Mouse (Mus musculus): ENCODE measurements at regions not wholly inside any gene's neighbourhood (a gene's known extent, or its start where the extent isn't known, plus 50 kb on each side); places are given as distances from the start of the nearest gene placed in this dataset.
"Not testable (repeated sequence)": the region's sequence is repeated elsewhere in the genome, so short reads cannot be mapped to it uniquely, and the experiment has no call there.

DNA sequence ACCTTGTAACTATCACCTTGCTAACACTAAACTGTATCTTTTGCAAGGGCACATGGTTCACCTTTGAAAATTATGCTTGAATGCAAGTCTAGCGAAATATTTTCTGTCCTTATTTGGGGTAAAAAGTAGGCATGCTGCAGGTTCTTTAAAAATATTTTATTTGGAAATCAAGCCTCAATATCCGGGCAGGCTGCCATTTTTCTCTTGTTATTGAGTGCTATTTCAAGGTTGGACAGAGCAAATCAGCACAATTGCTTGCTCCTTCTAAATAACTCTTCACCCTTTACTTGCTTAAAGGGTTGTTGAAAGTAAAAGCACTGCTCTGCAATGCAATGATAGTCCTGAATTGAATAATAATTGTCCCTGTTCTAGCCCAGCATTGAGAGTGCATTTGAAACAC is 149.0 kb downstream of the Cox7c start:
- Histone ChIP-seq H3K4me2 (ENCODE audit: low read depth, low read length) (no peak overlapping the region), H3K27me3 (ENCODE audit: control insufficient read depth, insufficient read depth, low read depth, low read length) (no peaks in the 10 kb centered on the region), H3K4me3 (ENCODE audit: low read length) (no peak overlapping the region), H3K4me1 (replicated peaks; ENCODE audit: control insufficient read depth, insufficient read depth, low read length) (no peaks in the 10 kb centered on the region; the same call in 1 of the 2 replicates), H3K36me3 (ENCODE audit: control insufficient read depth, insufficient read depth, low read length) (no peaks in the 10 kb centered on the region), H3K27ac (ENCODE audit: low read length) (no peak overlapping the region), H3K9ac (ENCODE audit: low read length) (no peak overlapping the region), H3K9me3 (ENCODE audit: control insufficient read depth, low read length) (no peaks in the 10 kb centered on the region)
- 50% methylated on average over 2 of the region's 2 CpGs for WGBS
- ATAC-seq (ENCODE audit: low read depth), result 0 out of 2 replicates have a peak, but pooled peaks have one; percentile 23

- no peak overlapping the region for H3K4me3 ChIP-seq (ENCODE audit: low read length)
- no peaks in the 10 kb centered on the region for H3K36me3 ChIP-seq (ENCODE audit: control insufficient read depth, insufficient read depth, low read length)
- no peak overlapping the region for H3K4me2 ChIP-seq (ENCODE audit: low read depth, low read length)
- H3K27me3 ChIP-seq (ENCODE audit: control insufficient read depth, insufficient read depth, low read depth, low read length), result no peaks in the 10 kb centered on the region
- WGBS, result 43% methylated on average over 8 of the region's 8 CpGs
- no peaks in the 10 kb centered on the region; the same call in 1 of the 2 replicates for H3K4me1 ChIP-seq (replicated peaks; ENCODE audit: control insufficient read depth, insufficient read depth, low read length)
- no peak overlapping the region for H3K9ac ChIP-seq (ENCODE audit: low read length)
- no peaks in the 10 kb centered on the region for H3K9me3 ChIP-seq (ENCODE audit: control insufficient read depth, low read length)
- H3K27ac ChIP-seq (ENCODE audit: low read length), result no peak overlapping the region
- ATAC-seq (ENCODE audit: low read depth), result no peak
Measured at GRCm38 (mm10) chr13:85895141-85895540, 151.6 kb downstream of the Cox7c start.

DNA sequence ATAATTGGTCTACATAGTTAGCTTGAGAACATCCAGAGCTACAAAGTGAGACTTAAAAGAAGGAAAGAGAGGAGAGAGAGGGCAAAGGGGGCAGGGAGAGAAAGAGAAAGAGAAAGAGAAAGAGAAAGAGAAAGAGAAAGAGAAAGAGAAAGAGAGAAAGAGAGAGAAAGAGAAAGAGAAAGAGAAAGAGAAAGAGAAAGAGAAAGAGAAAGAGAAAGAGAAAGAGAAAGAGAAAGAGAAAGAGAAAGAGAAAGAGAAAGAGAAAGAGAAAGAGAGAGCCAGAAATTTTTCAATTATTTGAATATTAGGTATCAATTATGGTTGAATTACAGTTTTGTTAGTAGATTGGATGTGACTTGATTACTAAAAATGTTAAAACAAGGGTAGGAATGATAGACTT is 156.9 kb downstream of the Cox7c start:
- H3K4me2 ChIP-seq (ENCODE audit: low read depth, low read length); H3K9me3 ChIP-seq (ENCODE audit: control insufficient read depth, low read length); ATAC-seq (ENCODE audit: low read depth); H3K27ac ChIP-seq (ENCODE audit: low read length); H3K4me1 ChIP-seq (replicated peaks; ENCODE audit: control insufficient read depth, insufficient read depth, low read length); H3K27me3 ChIP-seq (ENCODE audit: control insufficient read depth, insufficient read depth, low read depth, low read length); H3K36me3 ChIP-seq (ENCODE audit: control insufficient read depth, insufficient read depth, low read length); H3K9ac ChIP-seq (ENCODE audit: low read length); H3K4me3 ChIP-seq (ENCODE audit: low read length): not testable (repeated sequence)

DNA sequence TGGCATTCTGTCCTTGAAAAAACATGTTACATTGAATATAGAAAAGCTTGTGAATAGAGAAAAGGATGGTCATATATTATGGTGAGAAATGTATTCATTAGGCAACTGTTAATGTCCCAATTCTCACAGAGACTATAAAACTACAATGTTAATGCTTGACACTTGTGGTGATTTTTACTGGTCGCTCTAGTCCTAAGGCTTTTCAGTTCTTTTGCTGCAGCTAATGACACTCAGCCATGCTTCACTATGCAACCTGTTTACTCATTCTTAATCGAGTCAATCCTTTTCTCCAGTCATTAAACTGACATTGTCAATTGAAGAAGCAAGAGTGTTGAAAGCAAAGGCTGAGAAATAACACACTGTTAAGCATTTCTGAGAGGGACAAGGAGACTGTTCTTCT is 163.9 kb downstream of the Cox7c start:
- H3K9ac ChIP-seq (ENCODE audit: low read length), result no peak overlapping the region
- no peaks in the 10 kb centered on the region for H3K4me1 ChIP-seq (replicated peaks; ENCODE audit: control insufficient read depth, insufficient read depth, low read length)
- no peaks in the 10 kb centered on the region for H3K9me3 ChIP-seq (ENCODE audit: control insufficient read depth, low read length)
- H3K27me3 ChIP-seq (ENCODE audit: control insufficient read depth, insufficient read depth, low read depth, low read length), result no peaks in the 10 kb centered on the region
- no peak overlapping the region for H3K4me3 ChIP-seq (ENCODE audit: low read length)
- WGBS, result 64% methylated on average over 2 of the region's 2 CpGs
- no peak for ATAC-seq (ENCODE audit: low read depth)
- H3K36me3 ChIP-seq (ENCODE audit: control insufficient read depth, insufficient read depth, low read length), result no peaks in the 10 kb centered on the region
- H3K27ac ChIP-seq (ENCODE audit: low read length), result no peak overlapping the region
- no peak overlapping the region for H3K4me2 ChIP-seq (ENCODE audit: low read depth, low read length)

GRCm38 (mm10) chr13:85863745-85864144 is 183.0 kb downstream of the Cox7c start:
- Histone ChIP-seq H3K27ac (ENCODE audit: low read length) (no peak overlapping the region), H3K9me3 (ENCODE audit: control insufficient read depth, low read length) (no peaks in the 10 kb centered on the region), H3K4me1 (replicated peaks; ENCODE audit: control insufficient read depth, insufficient read depth, low read length) (no peaks in the 10 kb centered on the region), H3K36me3 (ENCODE audit: control insufficient read depth, insufficient read depth, low read length) (no peaks in the 10 kb centered on the region), H3K27me3 (ENCODE audit: control insufficient read depth, insufficient read depth, low read depth, low read length) (no peaks in the 10 kb centered on the region), H3K4me2 (ENCODE audit: low read depth, low read length) (no peak overlapping the region), H3K9ac (ENCODE audit: low read length) (no peak overlapping the region), H3K4me3 (ENCODE audit: low read length) (no peak overlapping the region)
- WGBS, result 65% methylated on average over 2 of the region's 2 CpGs
- ATAC-seq (ENCODE audit: low read depth), result no peak

- Histone ChIP-seq H3K4me1 (replicated peaks; ENCODE audit: control insufficient read depth, insufficient read depth, low read length) (no peaks in the 10 kb centered on the region), H3K4me2 (ENCODE audit: low read depth, low read length) (no peak overlapping the region), H3K9ac (ENCODE audit: low read length) (no peak overlapping the region), H3K36me3 (ENCODE audit: control insufficient read depth, insufficient read depth, low read length) (no peaks in the 10 kb centered on the region), H3K27me3 (ENCODE audit: control insufficient read depth, insufficient read depth, low read depth, low read length) (no peaks in the 10 kb centered on the region), H3K27ac (ENCODE audit: low read length) (no peak overlapping the region), H3K4me3 (ENCODE audit: low read length) (no peak overlapping the region), H3K9me3 (ENCODE audit: control insufficient read depth, low read length) (no peaks in the 10 kb centered on the region)
- no peak for ATAC-seq (ENCODE audit: low read depth)
Measured at GRCm38 (mm10) chr13:85848276-85848675, 198.4 kb downstream of the Cox7c start.

DNA sequence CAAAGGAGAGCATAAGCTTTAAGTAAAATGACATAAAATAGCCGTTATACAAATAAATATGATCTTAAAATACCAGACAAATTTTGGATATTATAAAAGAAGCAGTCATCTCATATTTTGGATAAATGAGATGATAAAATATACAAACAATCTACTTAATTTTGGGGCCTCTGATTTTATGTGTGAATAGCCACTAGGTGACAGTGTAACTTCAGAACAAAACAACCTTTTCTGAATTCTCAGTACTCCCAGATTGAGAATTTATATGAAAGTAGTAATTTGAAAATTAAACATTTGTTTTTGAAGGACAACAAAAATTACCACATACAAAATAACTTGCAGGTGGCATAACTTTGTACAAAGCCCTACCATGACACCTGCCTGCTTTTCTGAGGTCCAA is 216.8 kb downstream of the Cox7c start:
- ATAC-seq (ENCODE audit: low read depth), result no peak
- Histone ChIP-seq H3K27ac (ENCODE audit: low read length) (no peak overlapping the region), H3K4me3 (ENCODE audit: low read length) (no peak overlapping the region), H3K4me1 (replicated peaks; ENCODE audit: control insufficient read depth, insufficient read depth, low read length) (no peaks in the 10 kb centered on the region), H3K4me2 (ENCODE audit: low read depth, low read length) (no peak overlapping the region), H3K9ac (ENCODE audit: low read length) (no peak overlapping the region), H3K27me3 (ENCODE audit: control insufficient read depth, insufficient read depth, low read depth, low read length) (no peaks in the 10 kb centered on the region), H3K36me3 (ENCODE audit: control insufficient read depth, insufficient read depth, low read length) (no peaks in the 10 kb centered on the region), H3K9me3 (ENCODE audit: control insufficient read depth, low read length) (no peaks in the 10 kb centered on the region)
- 75% methylated on average over 1 of the region's 1 CpGs for WGBS
